Mouse (Mus musculus) cerebellum, postnatal 14 days (tissue): ENCODE data around the gene Fam83e.
A peak's percentile ranks its signal among the peaks of the same experiment; 100 is the strongest.

Experiments
- DNase-seq, 2 experiments: peaks; one replicate each; pipeline ENCODE4 v3.0.0; 2021; ENCODE audit warnings: mixed read lengths in 2 of 2

Fam83e gene

GRCm38 (mm10) chr7:45720413-45721233, at the start of gene Fam83e:
Gene Fam83e, plus strand, starts transcription at chr7:45721212.
- DNase-seq, result peak; percentile 20 to 52

- no peak for DNase-seq
These were observed 43.3 kb upstream of the Fam83e start for GRCm38 (mm10) chr7:45677627-45678295.

- no peak for DNase-seq
These were observed 42.5 kb upstream of the Fam83e start for GRCm38 (mm10) chr7:45678513-45678912.

GRCm38 (mm10) chr7:45679966-45680621, 40.9 kb upstream of the Fam83e start:
- DNase-seq, result no peak

- DNase-seq, result peak; percentile 63 to 73
These were observed 39.8 kb upstream of the Fam83e start for GRCm38 (mm10) chr7:45681046-45681736.

- peak; percentile 96 to 98 for DNase-seq
These were observed 38.6 kb upstream of the Fam83e start for GRCm38 (mm10) chr7:45682144-45683126.

- DNase-seq, result no peak
These were observed 37.5 kb upstream of the Fam83e start, which contains the start of gene Ntn5 for GRCm38 (mm10) chr7:45683396-45684050. Gene Ntn5, plus strand, starts transcription at chr7:45684022.

GRCm38 (mm10) chr7:45685811-45686210, 35.2 kb upstream of the Fam83e start:
- no peak for DNase-seq

GRCm38 (mm10) chr7:45686841-45687240, 34.2 kb upstream of the Fam83e start:
- DNase-seq, result no peak

GRCm38 (mm10) chr7:45689099-45689498, 31.9 kb upstream of the Fam83e start:
- no peak for DNase-seq

GRCm38 (mm10) chr7:45689800-45690199, 31.2 kb upstream of the Fam83e start:
- no peak for DNase-seq

- no peak for DNase-seq
These were observed 28.6 kb upstream of the Fam83e start for GRCm38 (mm10) chr7:45692364-45692763.

GRCm38 (mm10) chr7:45693921-45694591, 27.0 kb upstream of the Fam83e start, which contains the start of gene Sec1:
Gene Sec1, minus strand, starts transcription at chr7:45694402.
- no peak for DNase-seq

GRCm38 (mm10) chr7:45695098-45695497, 25.9 kb upstream of the Fam83e start:
- DNase-seq, result no peak

GRCm38 (mm10) chr7:45697894-45698293, 23.1 kb upstream of the Fam83e start:
- DNase-seq, result peak in 1 of 2 experiments; percentile 14

GRCm38 (mm10) chr7:45699523-45700141, 21.4 kb upstream of the Fam83e start, which contains the start of gene Car11:
Gene Car11, plus strand, starts transcription at chr7:45699843.
- DNase-seq, result peak; percentile 66 to 77

- peak; percentile 81 to 87 for DNase-seq
These were observed 20.6 kb upstream of the Fam83e start for GRCm38 (mm10) chr7:45700301-45701015.

GRCm38 (mm10) chr7:45701072-45701471, 19.9 kb upstream of the Fam83e start:
- DNase-seq, result peak in 1 of 2 experiments; percentile 58

GRCm38 (mm10) chr7:45701607-45702006, 19.4 kb upstream of the Fam83e start:
- DNase-seq, result peak; percentile 24 to 29
